Mouse (Mus musculus) urinary bladder, postnatal 36 days (tissue): ENCODE measurements at regions not wholly inside any gene's neighbourhood (a gene's known extent, or its start where the extent isn't known, plus 50 kb on each side); places are given as distances from the start of the nearest gene placed in this dataset.
A peak's percentile ranks its signal among the peaks of the same experiment; 100 is the strongest.
"Not testable (repeated sequence)": the region's sequence is repeated elsewhere in the genome, so short reads cannot be mapped to it uniquely, and the experiment has no call there.

Experiments
- DNase-seq, 2 experiments: peaks; one replicate each; pipeline ENCODE4 v3.0.0; 2022; ENCODE audit warnings: low spot score in 2 of 2, mixed read lengths in 1 of 2

- no peak for DNase-seq
Observed at GRCm38 (mm10) chr3:16130385-16130784, 124.1 kb upstream of the Gm5150 start.

- DNase-seq, result not testable (repeated sequence)
Observed at GRCm38 (mm10) chr3:16125346-16125915, 119.2 kb upstream of the Gm5150 start.

- no peak for DNase-seq
Observed at GRCm38 (mm10) chr3:16115944-16116343, 109.7 kb upstream of the Gm5150 start.

GRCm38 (mm10) chr3:16107492-16107891, 101.3 kb upstream of the Gm5150 start:
- no peak for DNase-seq

- DNase-seq, result no peak
Observed at GRCm38 (mm10) chr3:16105080-16105479, 98.8 kb upstream of the Gm5150 start.

GRCm38 (mm10) chr3:16103180-16103579, 96.9 kb upstream of the Gm5150 start:
- no peak for DNase-seq

GRCm38 (mm10) chr3:16086550-16086949, 80.3 kb upstream of the Gm5150 start:
- peak in 1 of 2 experiments; percentile 7 for DNase-seq

GRCm38 (mm10) chr3:16085288-16085687, 79.1 kb upstream of the Gm5150 start:
- DNase-seq, result no peak

GRCm38 (mm10) chr3:16079178-16079577, 72.9 kb upstream of the Gm5150 start:
- DNase-seq, result no peak

GRCm38 (mm10) chr3:16071906-16072305, 65.7 kb upstream of the Gm5150 start:
- no peak for DNase-seq

- DNase-seq, result no peak
Observed at GRCm38 (mm10) chr3:16070963-16071362, 64.7 kb upstream of the Gm5150 start.

GRCm38 (mm10) chr3:16057709-16058108, 51.5 kb upstream of the Gm5150 start:
- DNase-seq, result not testable (repeated sequence)
